Mouse (Mus musculus): ENCODE data around the gene Usp10. TPM values are rescaled to one million over a fixed set of nuclear protein-coding genes. Genes with fewer than 3 reads are reported as not detected.

Gene Usp10
- polyA plus RNA-seq (2014; fragmentation: Illumina TruSeq; extraction: RNeasy Lipid Tissue Mini Kit (QIAGEN cat#74804); ENCODE audit: low read depth, low replicate concordance): 37.0 TPM

GRCm38 (mm10) chr8:119909944-119910546 lies at the start of gene Usp10:
Usp10 (plus strand) TSS chr8:119910360.

GRCm38 (mm10) chr8:119861706-119862389 lies 48.3 kb upstream of the Usp10 start, which contains the start of gene Klhl36:
Klhl36 (plus strand) TSS chr8:119862266.

DNA sequence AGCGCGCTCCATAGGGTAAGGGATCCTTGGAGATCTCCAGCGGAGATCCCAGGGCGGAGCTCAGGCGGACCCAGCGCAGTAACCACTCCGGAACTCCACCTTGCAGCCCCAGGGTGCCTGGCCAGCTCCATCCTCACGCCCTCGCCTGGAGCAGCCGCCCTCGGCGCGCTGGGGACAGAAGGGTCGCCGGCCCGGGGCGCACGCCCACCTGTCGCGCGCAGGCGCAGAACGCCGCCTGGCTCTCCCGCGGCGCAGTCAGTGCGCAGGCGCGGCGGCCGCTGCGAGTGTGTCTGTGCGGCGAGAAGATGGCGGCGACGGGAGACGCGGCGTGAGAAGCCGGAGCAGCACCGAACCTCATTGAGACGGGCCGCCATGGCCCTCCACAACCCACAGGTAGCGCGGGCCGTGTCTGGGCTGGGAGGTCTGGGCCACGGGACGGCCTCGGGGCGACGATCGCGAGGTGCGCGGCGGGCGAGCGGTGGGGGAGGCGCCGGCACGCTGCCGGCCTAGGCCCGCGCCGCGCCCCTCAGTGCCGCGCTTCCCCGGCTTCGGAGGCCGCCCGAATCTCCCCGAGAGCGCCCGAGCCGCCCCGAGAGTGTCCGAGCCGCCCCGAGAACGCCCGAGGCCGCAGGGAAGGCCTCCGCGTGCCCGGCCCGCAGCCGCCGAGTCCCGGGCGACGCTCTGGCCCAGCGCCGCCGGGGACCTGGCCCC lies 542 bp downstream of the Usp10 start, which contains the start of gene Gm20388:
Gm20388 (plus strand) TSS at position 295 of the 711 bp plus-strand sequence.

GRCm38 (mm10) chr8:119992249-119992648 lies 82.1 kb downstream of the Usp10 start, which contains the start of gene Crispld2:
Crispld2 (plus strand) TSS chr8:119992438.

Other genes with a start within 250 kb of the Usp10 start
- 2.4 TPM for gene Wfdc1, start 244.0 kb upstream of the Usp10 start, polyA plus RNA-seq (2014; fragmentation: Illumina TruSeq; extraction: RNeasy Lipid Tissue Mini Kit (QIAGEN cat#74804); ENCODE audit: low read depth, low replicate concordance)
- gene Atp2c2, start 210.4 kb upstream of the Usp10 start, polyA plus RNA-seq (2014; fragmentation: Illumina TruSeq; extraction: RNeasy Lipid Tissue Mini Kit (QIAGEN cat#74804); ENCODE audit: low read depth, low replicate concordance): not detected
- gene Tldc1, start 131.9 kb upstream of the Usp10 start, polyA plus RNA-seq (2014; fragmentation: Illumina TruSeq; extraction: RNeasy Lipid Tissue Mini Kit (QIAGEN cat#74804); ENCODE audit: low read depth, low replicate concordance): 1.9 TPM
- 0.40 TPM for gene Cotl1, start 69.8 kb upstream of the Usp10 start, polyA plus RNA-seq (2014; fragmentation: Illumina TruSeq; extraction: RNeasy Lipid Tissue Mini Kit (QIAGEN cat#74804); ENCODE audit: low read depth, low replicate concordance)
- not detected for gene Klhl36, start 48.1 kb upstream of the Usp10 start, polyA plus RNA-seq (2014; fragmentation: Illumina TruSeq; extraction: RNeasy Lipid Tissue Mini Kit (QIAGEN cat#74804); ENCODE audit: low read depth, low replicate concordance)
- 2.9 TPM for gene Gm20388, start 481 bp downstream of the Usp10 start, polyA plus RNA-seq (2014; fragmentation: Illumina TruSeq; extraction: RNeasy Lipid Tissue Mini Kit (QIAGEN cat#74804); ENCODE audit: low read depth, low replicate concordance)
- 0.13 TPM for gene Crispld2, start 82.1 kb downstream of the Usp10 start, polyA plus RNA-seq (2014; fragmentation: Illumina TruSeq; extraction: RNeasy Lipid Tissue Mini Kit (QIAGEN cat#74804); ENCODE audit: low read depth, low replicate concordance)
- 1.5 TPM for gene Zdhhc7, start 191.1 kb downstream of the Usp10 start, polyA plus RNA-seq (2014; fragmentation: Illumina TruSeq; extraction: RNeasy Lipid Tissue Mini Kit (QIAGEN cat#74804); ENCODE audit: low read depth, low replicate concordance)
- 1.6 TPM for gene 6430548M08Rik, start 203.8 kb downstream of the Usp10 start, polyA plus RNA-seq (2014; fragmentation: Illumina TruSeq; extraction: RNeasy Lipid Tissue Mini Kit (QIAGEN cat#74804); ENCODE audit: low read depth, low replicate concordance)

Measured in liver, adult 10 weeks (tissue).